Mouse (Mus musculus) limb, embryonic 13.5 days (tissue): ENCODE data around the gene AI854703. TPM values are rescaled to one million over a fixed set of nuclear protein-coding genes. Genes with fewer than 3 reads are reported as not detected.

Source experiments
- polyA plus RNA-seq: library from polyadenylated mRNA; unstranded; fragments of >200 nt; fragmentation: Nextera tagmentation; extraction: Ambion mirVana; gene quantifications from 2 replicates; pipeline ENCODE4 v1.2.1, GENCODE M21; 2015

Gene AI854703
- polyA plus RNA-seq, 1 experiment from 2014 or later = 0.89 TPM

Other genes with a start within 250 kb of the AI854703 start
- gene Krba1, start 231.2 kb upstream of the AI854703 start, polyA plus RNA-seq = 25.4 and 29.5 TPM in 2 replicates
- 23.0 and 24.7 TPM in 2 replicates for gene Zfp467, start 180.9 kb upstream of the AI854703 start, polyA plus RNA-seq
- 0.23 and 0.47 TPM in 2 replicates for gene Sspo, start 178.5 kb upstream of the AI854703 start, polyA plus RNA-seq
- 9.2 and 9.3 TPM in 2 replicates for gene Atp6v0e2, start 89.1 kb upstream of the AI854703 start, polyA plus RNA-seq
- gene Lrrc61, start 72.0 kb upstream of the AI854703 start, polyA plus RNA-seq = 6.9 and 11.6 TPM in 2 replicates
- gene Rarres2, start 54.0 kb upstream of the AI854703 start, polyA plus RNA-seq = 10.3 and 10.9 TPM in 2 replicates
- gene Gm45021, start 37.2 kb upstream of the AI854703 start, polyA plus RNA-seq = not detected in 2 replicates
- gene Repin1, start 32.9 kb upstream of the AI854703 start, polyA plus RNA-seq = 30.7 and 34.1 TPM in 2 replicates
- 0.73 TPM in 1 of 2 replicates, not detected in the other for gene Gm44965, start 32.8 kb upstream of the AI854703 start, polyA plus RNA-seq
- 7.2 and 7.7 TPM in 2 replicates for gene Zfp775, start 24.7 kb upstream of the AI854703 start, polyA plus RNA-seq
- 0.70 and 0.86 TPM in 2 replicates for gene Gimap8, start 20.5 kb downstream of the AI854703 start, polyA plus RNA-seq
- 7.0 and 7.7 TPM in 2 replicates for gene Gimap9, start 49.4 kb downstream of the AI854703 start, polyA plus RNA-seq
- 12.5 and 12.9 TPM in 2 replicates for gene Gimap4, start 57.8 kb downstream of the AI854703 start, polyA plus RNA-seq
- gene Gimap6, start 81.5 kb downstream of the AI854703 start, polyA plus RNA-seq = 18.1 and 18.5 TPM in 2 replicates
- gene Gm28053, start 91.8 kb downstream of the AI854703 start, polyA plus RNA-seq = 0.94 and 2.3 TPM in 2 replicates
- gene Gimap7, start 91.9 kb downstream of the AI854703 start, polyA plus RNA-seq = not detected in 2 replicates
- gene Gimap1, start 112.3 kb downstream of the AI854703 start, polyA plus RNA-seq = 9.8 and 10.4 TPM in 2 replicates
- gene Gimap5, start 119.4 kb downstream of the AI854703 start, polyA plus RNA-seq = 3.0 and 3.4 TPM in 2 replicates
- not detected in 2 replicates for gene Gimap3, start 144.1 kb downstream of the AI854703 start, polyA plus RNA-seq
- 56.6 and 63.0 TPM in 2 replicates for gene Tmem176a, start 214.2 kb downstream of the AI854703 start, polyA plus RNA-seq
- 224 and 226 TPM in 2 replicates for gene Tmem176b, start 214.7 kb downstream of the AI854703 start, polyA plus RNA-seq
- not detected in 2 replicates for gene Aoc1, start 246.1 kb downstream of the AI854703 start, polyA plus RNA-seq